Mouse (Mus musculus): Measurements from ENCODE around the gene Cabs1. TPM values are rescaled to one million over a fixed set of nuclear protein-coding genes. Genes with fewer than 3 reads are reported as not detected.

The Cabs1 gene
- polyA plus RNA-seq (2012; rRNA removed), result not detected in 2 replicates

GRCm38 (mm10) chr5:87979139-87979538 is at the start of gene Cabs1:
Gene Cabs1, plus strand, starts transcription at chr5:87979439.
- 75% methylated on average over 3 of the region's 3 CpGs for WGBS
- DNase-seq (ENCODE audit: low read depth, low spot score), result no peak

- no peak for DNase-seq (ENCODE audit: low read depth, low spot score)
- WGBS, result 78% methylated on average over 1 of the region's 1 CpGs
Measured at GRCm38 (mm10) chr5:87931603-87932002, 47.6 kb upstream of the Cabs1 start.

- 35% methylated on average over 3 of the region's 3 CpGs for WGBS
- DNase-seq (ENCODE audit: low read depth, low spot score), result no peak
Measured at GRCm38 (mm10) chr5:87940752-87941151, 38.5 kb upstream of the Cabs1 start.

- DNase-seq (ENCODE audit: low read depth, low spot score), result no peak
Measured at GRCm38 (mm10) chr5:87942515-87942914, 36.7 kb upstream of the Cabs1 start.

- DNase-seq (ENCODE audit: low read depth, low spot score), result no peak
Measured at GRCm38 (mm10) chr5:87951836-87952235, 27.4 kb upstream of the Cabs1 start.

- 50% methylated on average over 2 of the region's 2 CpGs for WGBS
- no peak for DNase-seq (ENCODE audit: low read depth, low spot score)
Measured at GRCm38 (mm10) chr5:87969201-87969600, 10.0 kb upstream of the Cabs1 start, which contains the start of the genes 2310003L06Rik and Gm28434. Gene 2310003L06Rik, plus strand, starts transcription at chr5:87969459. Gene Gm28434, plus strand, starts transcription at chr5:87969517.

GRCm38 (mm10) chr5:87982468-87983214 is 3.4 kb downstream of the Cabs1 start:
- no peak for DNase-seq (ENCODE audit: low read depth, low spot score)
- 46% methylated on average over 3 of the region's 3 CpGs for WGBS

- no peak for DNase-seq (ENCODE audit: low read depth, low spot score)
- WGBS, result 73% methylated on average over 3 of the region's 3 CpGs
Measured at GRCm38 (mm10) chr5:88002249-88002648, 23.0 kb downstream of the Cabs1 start, which contains the start of gene Smr3a. Gene Smr3a, plus strand, starts transcription at chr5:88002549.

GRCm38 (mm10) chr5:88005241-88005640 is 26.0 kb downstream of the Cabs1 start:
- no peak for DNase-seq (ENCODE audit: low read depth, low spot score)

Other genes starting within 250 kb of the Cabs1 start
- not detected in 2 replicates for gene Csn1s2a, start 204.9 kb upstream of the Cabs1 start, polyA plus RNA-seq (2012; rRNA removed)
- not detected in 2 replicates for gene Csn1s2b, start 171.4 kb upstream of the Cabs1 start, polyA plus RNA-seq (2012; rRNA removed)
- gene Prr27, start 153.8 kb upstream of the Cabs1 start, polyA plus RNA-seq (2012; rRNA removed), result not detected in 2 replicates
- gene Odam, start 94.4 kb upstream of the Cabs1 start, polyA plus RNA-seq (2012; rRNA removed), result not detected in 2 replicates
- not detected in 2 replicates for gene Csn3, start 53.9 kb upstream of the Cabs1 start, polyA plus RNA-seq (2012; rRNA removed)
- not detected in 2 replicates for gene 2310003L06Rik, start 10.0 kb upstream of the Cabs1 start, polyA plus RNA-seq (2012; rRNA removed)
- gene Gm28434, start 9.9 kb upstream of the Cabs1 start, polyA plus RNA-seq (2012; rRNA removed), result not detected in 2 replicates
- gene Smr3a, start 23.1 kb downstream of the Cabs1 start, polyA plus RNA-seq (2012; rRNA removed), result not detected in 2 replicates
- gene Smr2, start 107.1 kb downstream of the Cabs1 start, polyA plus RNA-seq (2012; rRNA removed), result not detected in 2 replicates
- gene Gm11116, start 132.1 kb downstream of the Cabs1 start, polyA plus RNA-seq (2012; rRNA removed), result not detected in 2 replicates
- not detected in 2 replicates for gene Gm11115, start 174.7 kb downstream of the Cabs1 start, polyA plus RNA-seq (2012; rRNA removed)

Data from large intestine, adult 2 months (tissue).